In genomic region chr17:35916297-35917142, GRCm38 (mm10) we compare ENCODE assay signal across 8 mouse cellular contexts. TPM values are rescaled to one million over a fixed set of nuclear protein-coding genes. Genes with fewer than 3 reads are reported as not detected.
A peak's percentile ranks its signal among the peaks of the same experiment; 100 is the strongest.
DNase-seq lines count a peak whose midpoint lies in the region; ATAC-seq and TF ChIP-seq lines count a peak whose summit lies in the region.

Mrps18b (minus strand) TSS chr17:35916389.
Ppp1r10 (plus strand) TSS chr17:35916434.

- TF ChIP-seq CTCF in ES-Bruce4 (IDR thresholded peaks at IDR 0.05; ENCODE audit: low read depth, low read length) = peak; percentile 30
- peak; percentile 82 for TF ChIP-seq CTCF in liver, postnatal 0 days (IDR thresholded peaks at IDR 0.05; ENCODE audit: low read depth)

- WGBS in forebrain, embryonic 13.5 days = under 1% methylated on average over 83 of the region's 83 CpGs
- WGBS in large intestine, adult 2 months = under 1% methylated on average over 83 of the region's 83 CpGs
- WGBS in liver, postnatal 0 days (ENCODE audit: insufficient replicate concordance) = under 1% methylated on average over 83 of the region's 83 CpGs
- under 1% methylated on average over 83 of the region's 83 CpGs for WGBS in neural tube, embryonic 14.5 days

- intact Hi-C loops in heart, postnatal 10 days (cut with DNase I) = loop anchor here (2.0 kb wide), 1 partner anchor 80 kb away; no protein-coding TSS in a partner anchor

- H3K36me3 ChIP-seq in ES-Bruce4 (ENCODE audit: control insufficient read depth, insufficient read depth, low read length, poor library complexity, severe bottlenecking) = peaks cover 36% of the 10 kb centered on the region
- peaks cover 24% of the 10 kb centered on the region; the same call in 1 of the 2 replicates for H3K36me3 ChIP-seq in forebrain, embryonic 13.5 days (ENCODE audit: poor library complexity, severe bottlenecking)
- peaks cover 32% of the 10 kb centered on the region for H3K36me3 ChIP-seq in liver, postnatal 0 days (replicated peaks; ENCODE audit: insufficient read depth, low read length)
- peaks cover 6% of the 10 kb centered on the region for H3K36me3 ChIP-seq in neural tube, embryonic 14.5 days (ENCODE audit: control insufficient read depth, insufficient read depth, low read length)

- H3K27ac ChIP-seq in ES-Bruce4 (ENCODE audit: insufficient read depth, low read length) = peak within 1 kb of the TSS; percentile 89
- peak within 1 kb of the TSS; percentile 99 for H3K27ac ChIP-seq in forebrain, embryonic 13.5 days
- peak within 1 kb of the TSS; percentile 100 for H3K27ac ChIP-seq in liver, postnatal 0 days (ENCODE audit: low read depth)
- peak within 1 kb of the TSS; percentile 97 for H3K27ac ChIP-seq in neural tube, embryonic 14.5 days (ENCODE audit: low read depth, low read length)

- H3K4me2 ChIP-seq in forebrain, embryonic 13.5 days = peak within 1 kb of the TSS; percentile 79
- peak within 1 kb of the TSS; percentile 81 for H3K4me2 ChIP-seq in liver, postnatal 0 days (ENCODE audit: low read depth, low read length)
- peak within 1 kb of the TSS; percentile 69 for H3K4me2 ChIP-seq in neural tube, embryonic 14.5 days (ENCODE audit: low read depth, low read length)

- peak; percentile 92 for TF ChIP-seq POLR2A in ES-Bruce4 (IDR thresholded peaks at IDR 0.05; ENCODE audit: insufficient read depth, low read length)

- H3K4me3 ChIP-seq in ES-Bruce4 (ENCODE audit: low read depth, low read length) = peak within 1 kb of the TSS; percentile 100
- H3K4me3 ChIP-seq in forebrain, embryonic 13.5 days = peak within 1 kb of the TSS; percentile 76
- peak within 1 kb of the TSS; percentile 63 for H3K4me3 ChIP-seq in liver, postnatal 0 days (ENCODE audit: low read depth, low read length)
- H3K4me3 ChIP-seq in neural tube, embryonic 14.5 days (ENCODE audit: low read depth, low read length) = peak within 1 kb of the TSS; percentile 66

- H3K27me3 ChIP-seq in ES-Bruce4 (ENCODE audit: control insufficient read depth, insufficient read depth, low read length, poor library complexity, severe bottlenecking) = no peaks in the 10 kb centered on the region
- H3K27me3 ChIP-seq in forebrain, embryonic 13.5 days = no peaks in the 10 kb centered on the region
- no peaks in the 10 kb centered on the region for H3K27me3 ChIP-seq in liver, postnatal 0 days (ENCODE audit: insufficient read depth, low read length)
- no peaks in the 10 kb centered on the region for H3K27me3 ChIP-seq in neural tube, embryonic 14.5 days (ENCODE audit: control insufficient read depth, insufficient read depth, low read length)

- 0 out of 2 replicates have a peak, but pooled peaks have one; percentile 55 for TF ChIP-seq EP300 in ES-Bruce4 (IDR thresholded peaks at IDR 0.05; ENCODE audit: insufficient read depth, low read depth, low read length)
- peak; percentile 84 for TF ChIP-seq EP300 in liver, postnatal 0 days (IDR thresholded peaks at IDR 0.05; ENCODE audit: low read depth)

- peak within 1 kb of the TSS; percentile 97 for H3K9ac ChIP-seq in ES-Bruce4 (ENCODE audit: low read depth, poor library complexity, severe bottlenecking)
- peak within 1 kb of the TSS; percentile 98 for H3K9ac ChIP-seq in forebrain, embryonic 13.5 days
- peak within 1 kb of the TSS; percentile 94 for H3K9ac ChIP-seq in liver, postnatal 0 days (replicated peaks)
- peak within 1 kb of the TSS; percentile 99 for H3K9ac ChIP-seq in neural tube, embryonic 14.5 days (replicated peaks; ENCODE audit: low read depth, low read length)

- H3K4me1 ChIP-seq in ES-Bruce4 (ENCODE audit: control insufficient read depth, insufficient read depth, low read length) = peaks cover 2% of the 10 kb centered on the region
- peaks cover 31% of the 10 kb centered on the region for H3K4me1 ChIP-seq in forebrain, embryonic 13.5 days
- peaks cover 24% of the 10 kb centered on the region for H3K4me1 ChIP-seq in liver, postnatal 0 days (ENCODE audit: insufficient read depth)
- H3K4me1 ChIP-seq in neural tube, embryonic 14.5 days (ENCODE audit: control insufficient read depth, insufficient read depth, low read length) = peaks cover 17% of the 10 kb centered on the region

- no peaks in the 10 kb centered on the region for H3K9me3 ChIP-seq in ES-Bruce4 (replicated peaks; ENCODE audit: control insufficient read depth, insufficient read depth, low read length, poor library complexity, severe bottlenecking)
- no peaks in the 10 kb centered on the region for H3K9me3 ChIP-seq in forebrain, embryonic 13.5 days (replicated peaks)
- H3K9me3 ChIP-seq in liver, postnatal 0 days (ENCODE audit: low read length) = no peaks in the 10 kb centered on the region
- H3K9me3 ChIP-seq in neural tube, embryonic 14.5 days (ENCODE audit: control insufficient read depth, low read length) = no peaks in the 10 kb centered on the region

- DNase-seq in heart, postnatal 10 days = peak; percentile 98 to 99
- DNase-seq in large intestine, adult 2 months (ENCODE audit: low read depth, low spot score) = peak; percentile 82
- DNase-seq in liver, postnatal 0 days = peak; percentile 99
- DNase-seq in testis, postnatal 10 days (ENCODE audit: low spot score) = peak; percentile 97

- peak; percentile 85 for ATAC-seq in cerebellum, adult (ENCODE audit: insufficient number of reproducible peaks, low FRiP score, low TSS enrichment)
- peak; percentile 93 for ATAC-seq in forebrain, embryonic 13.5 days
- ATAC-seq in liver, postnatal 0 days = peak; percentile 89
- ATAC-seq in neural tube, embryonic 14.5 days (ENCODE audit: low read depth) = peak; percentile 91

RNA-seq across cellular contexts. Expression of gene Mrps18b, which starts in this region (rescaled TPM):
- polyA plus RNA-seq in ES-Bruce4 (2011; ENCODE audit: insufficient read depth, insufficient read length, low read depth, missing spikeins) = 117 and 144 TPM in 2 replicates
- 57.1 and 62.2 TPM in 2 replicates for polyA plus RNA-seq in forebrain, embryonic 13.5 days (2015; fragmentation: Nextera tagmentation; extraction: Ambion mirVana)
- total RNA-seq in heart, postnatal 10 days (2021) = 10 to 100 TPM; 52.8 to 56.2 TPM
- 111 and 131 TPM in 2 replicates for polyA plus RNA-seq in large intestine, adult 2 months (2012; rRNA removed)
- polyA plus RNA-seq in liver, postnatal 0 days (2015; fragmentation: Nextera tagmentation; extraction: Ambion mirVana) = 81.2 and 82.4 TPM in 2 replicates
- polyA plus RNA-seq in neural tube, embryonic 14.5 days (2014; fragmentation: Nextera tagmentation; extraction: Ambion mirVana) = 65.3 and 66.2 TPM in 2 replicates

RNA-seq across cellular contexts. Expression of gene Ppp1r10, which starts in this region (rescaled TPM):
- 54.0 and 58.7 TPM in 2 replicates for polyA plus RNA-seq in ES-Bruce4 (2011; ENCODE audit: insufficient read depth, insufficient read length, low read depth, missing spikeins)
- polyA plus RNA-seq in forebrain, embryonic 13.5 days (2015; fragmentation: Nextera tagmentation; extraction: Ambion mirVana) = 51.8 and 52.2 TPM in 2 replicates
- total RNA-seq in heart, postnatal 10 days (2021) = 10 to 100 TPM; 43.3 to 45.1 TPM
- 28.7 and 36.9 TPM in 2 replicates for polyA plus RNA-seq in large intestine, adult 2 months (2012; rRNA removed)
- polyA plus RNA-seq in liver, postnatal 0 days (2015; fragmentation: Nextera tagmentation; extraction: Ambion mirVana) = 10.0 and 15.9 TPM in 2 replicates
- polyA plus RNA-seq in neural tube, embryonic 14.5 days (2014; fragmentation: Nextera tagmentation; extraction: Ambion mirVana) = 31.9 and 39.0 TPM in 2 replicates

Comparison
In these comparisons a context has a peak if more than half of its experiments do, and no peak if none do; other contexts are left out.
1. Peak in every context shown above with its lines: DNase-seq, ATAC-seq, H3K4me3 ChIP-seq and H3K27ac ChIP-seq.